Mouse (Mus musculus) G1E (cell line): ENCODE results near the gene Cpe.

Experiments
- CTCF ChIP-seq: IDR thresholded peaks from 2 replicates; pipeline ENCODE4 v1.5.1; 2012; ENCODE audit warnings: low read depth, low read length, inconsistent platforms, mixed read lengths
- GATA2 ChIP-seq: IDR thresholded peaks from 2 replicates; pipeline ENCODE4 v1.6.1; 2012; ENCODE audit warnings: low read depth, low read length, inconsistent platforms, borderline replicate concordance
- POLR2AphosphoS5 ChIP-seq: IDR thresholded peaks from 2 replicates; pipeline ENCODE4 v1.6.1; 2012; ENCODE audit warnings: low read depth, low read length, inconsistent platforms; ENCODE audit not compliant: insufficient replicate concordance
- TAL1 ChIP-seq: conservative IDR thresholded peaks from 2 replicates; pipeline ENCODE4 v1.6.1; 2012; ENCODE audit warnings: low read depth, low read length, inconsistent platforms, mixed read lengths

GRCm38 (mm10) chr8:64616566-64616965 is 76.3 kb downstream of the Cpe start:
- TF ChIP-seq CTCF (no peak), TAL1 (no peak), GATA2 (no peak), POLR2AphosphoS5 (no peak)
